Mouse (Mus musculus) erythroblast, embryonic 14.5 days (primary cell): ENCODE data around the gene Gm10134.

ENCODE experiments used
- GATA1 ChIP-seq: IDR thresholded peaks from 2 replicates; pipeline ENCODE4 v1.6.1; 2012; ENCODE audit warnings: low read length, inconsistent platforms, mixed read lengths
- TAL1 ChIP-seq: IDR thresholded peaks from 3 replicates; pipeline ENCODE4 v1.6.1; 2012; ENCODE audit warnings: low read length, inconsistent platforms, mixed read lengths

DNA sequence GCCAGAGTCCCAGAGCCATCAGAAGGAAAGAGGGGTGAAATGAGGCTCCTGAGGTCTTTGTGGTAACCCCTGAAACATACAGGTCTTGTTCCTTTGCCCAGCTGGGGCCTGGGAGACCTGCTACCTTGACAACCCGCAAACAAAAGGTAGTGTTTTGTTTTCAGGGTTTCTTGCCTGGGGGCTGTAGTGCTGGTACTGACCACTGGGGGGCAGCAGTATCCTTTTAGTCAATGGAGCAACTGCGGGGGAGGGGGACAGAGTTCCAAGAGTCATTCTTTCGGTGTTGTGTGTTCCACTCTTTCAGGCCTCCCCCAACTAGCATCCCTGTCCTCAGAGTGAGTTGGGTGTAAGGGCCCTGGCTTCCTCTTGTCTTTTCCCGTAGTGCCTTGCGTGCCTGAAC is 8.6 kb downstream of the Gm10134 start:
- TF ChIP-seq TAL1 = no peak
- no peak for TF ChIP-seq GATA1
